Mouse (Mus musculus) liver, embryonic 13.5 days (tissue): ENCODE data around the gene Depp1. TPM values are rescaled to one million over a fixed set of nuclear protein-coding genes. Genes with fewer than 3 reads are reported as not detected.
"Not testable (repeated sequence)": the region's sequence is repeated elsewhere in the genome, so short reads cannot be mapped to it uniquely, and the experiment has no call there.

ENCODE experiments used
- ATAC-seq: fragments of 200-750 bp; cut with Nextera tagmentation; 2 replicates; pipeline ENCODE4 v1.8.0; 2017; ENCODE audit warnings: low read depth, mild to moderate bottlenecking, moderate number of reproducible peaks, moderate library complexity
- DNase-seq: peaks from one replicate; pipeline ENCODE4 v3.0.0; 2022
- H3K27ac ChIP-seq: fragments of 300-500 bp; sonication (generic); 2 replicates; pipeline ENCODE4 v1.5.1; 2015; ENCODE audit warnings: moderate library complexity, mild to moderate bottlenecking, inconsistent platforms
- H3K27me3 ChIP-seq: fragments of 300-500 bp; sonication (generic); 2 replicates; pipeline ENCODE4 v1.6.1; 2015; ENCODE audit warnings: mild to moderate bottlenecking, inconsistent platforms
- H3K36me3 ChIP-seq: fragments of 300-500 bp; sonication (generic); 2 replicates; pipeline ENCODE4 v1.6.1; 2015; ENCODE audit warnings: mild to moderate bottlenecking, inconsistent platforms
- H3K4me1 ChIP-seq: fragments of 300-500 bp; sonication (generic); replicated peaks from 2 replicates; pipeline ENCODE4 v1.6.1; 2015; ENCODE audit warnings: inconsistent platforms
- H3K4me2 ChIP-seq: fragments of 300-500 bp; sonication (generic); 2 replicates; pipeline ENCODE4 v1.6.1; 2015; ENCODE audit warnings: inconsistent platforms, mild to moderate bottlenecking, moderate library complexity
- H3K4me3 ChIP-seq: fragments of 300-500 bp; sonication (generic); replicated peaks from 2 replicates; pipeline ENCODE4 v1.5.1; 2015; ENCODE audit warnings: mild to moderate bottlenecking, inconsistent platforms
- H3K9ac ChIP-seq: fragments of 300-500 bp; sonication (generic); 2 replicates; pipeline ENCODE4 v1.6.1; 2015; ENCODE audit warnings: mild to moderate bottlenecking, inconsistent platforms
- H3K9me3 ChIP-seq: fragments of 300-500 bp; sonication (generic); replicated peaks from 2 replicates; pipeline ENCODE4 v1.6.1; 2016; ENCODE audit warnings: inconsistent platforms
- WGBS: fragments of 180-500 bp; shearing (Covaris S2); methylation state at CpG from one replicate; pipeline ENCODE4 v1.1.7; 2015; ENCODE audit not compliant: insufficient replicate concordance; 5-methylcytosine and 5-hydroxymethylcytosine counted together
- polyA plus RNA-seq: library from polyadenylated mRNA; unstranded; fragments of >200 nt; fragmentation: Nextera tagmentation; extraction: Ambion mirVana; gene quantifications from 2 replicates; pipeline ENCODE4 v1.2.1, GENCODE M21; 2015

The Depp1 gene
- 3.1 and 4.1 TPM in 2 replicates for polyA plus RNA-seq

GRCm38 (mm10) chr6:116650406-116650805 lies at the start of gene Depp1:
TSS of gene Depp1 (plus strand) at chr6:116650609.
- Histone ChIP-seq H3K4me3 (peak within 1 kb of the TSS; percentile 31), H3K4me2 (peak within 1 kb of the TSS; percentile 41), H3K36me3 (no peaks in the 10 kb centered on the region), H3K4me1 (peaks cover 12% of the 10 kb centered on the region), H3K27me3 (no peaks in the 10 kb centered on the region; the same call in 1 of the 2 replicates), H3K9ac (0 out of 2 replicates have a peak within 1 kb of the TSS, but pooled peaks have one; percentile 4), H3K27ac (no peak within 1 kb of the TSS; the same call in 1 of the 2 replicates), H3K9me3 (no peaks in the 10 kb centered on the region)
- 12% methylated on average over 6 of the region's 6 CpGs for WGBS
- ATAC-seq (peak; percentile 73), DNase-seq (no peak)

- not testable (repeated sequence) for ATAC-seq, H3K36me3 ChIP-seq, H3K9ac ChIP-seq, DNase-seq, H3K4me1 ChIP-seq, H3K9me3 ChIP-seq, H3K27ac ChIP-seq, H3K27me3 ChIP-seq, H3K4me2 ChIP-seq, H3K4me3 ChIP-seq
Measured at GRCm38 (mm10) chr6:116600969-116601368, 49.4 kb upstream of the Depp1 start.

- Histone ChIP-seq H3K9ac (no peak overlapping the region), H3K4me1 (no peaks in the 10 kb centered on the region), H3K4me2 (no peak overlapping the region), H3K4me3 (no peak overlapping the region), H3K36me3 (no peaks in the 10 kb centered on the region), H3K27ac (no peak overlapping the region), H3K27me3 (no peaks in the 10 kb centered on the region), H3K9me3 (no peaks in the 10 kb centered on the region)
- DNase-seq (no peak), ATAC-seq (no peak)
- WGBS, result 39% methylated on average over 4 of the region's 4 CpGs
Measured at GRCm38 (mm10) chr6:116607230-116607629, 43.2 kb upstream of the Depp1 start.

DNA sequence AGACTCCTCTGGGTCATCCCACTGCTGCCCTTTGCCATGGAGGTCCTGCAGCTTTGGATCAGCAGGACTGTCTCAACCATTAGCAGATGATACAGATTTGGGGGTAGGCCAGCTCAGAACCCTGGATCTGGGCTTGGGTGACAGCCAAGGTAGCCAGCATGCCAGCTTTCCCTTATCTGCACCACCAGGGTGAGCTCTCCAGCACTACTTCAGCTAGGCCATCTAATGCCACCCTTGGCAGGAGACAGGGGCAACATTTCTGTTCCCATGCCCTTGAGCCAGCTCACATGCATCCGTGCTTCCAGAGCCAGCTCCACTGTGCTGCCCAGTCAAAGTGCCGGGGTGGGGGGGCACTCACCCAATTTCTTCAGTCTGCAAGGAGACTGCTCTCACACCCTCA lies 34.7 kb upstream of the Depp1 start:
- Histone ChIP-seq H3K4me1 (no peaks in the 10 kb centered on the region), H3K27me3 (no peaks in the 10 kb centered on the region), H3K4me3 (no peak overlapping the region), H3K4me2 (no peak overlapping the region), H3K36me3 (no peaks in the 10 kb centered on the region), H3K27ac (no peak overlapping the region), H3K9ac (no peak overlapping the region), H3K9me3 (no peaks in the 10 kb centered on the region)
- DNase-seq, result no peak
- WGBS, result 62% methylated on average over 2 of the region's 2 CpGs
- no peak for ATAC-seq

DNA sequence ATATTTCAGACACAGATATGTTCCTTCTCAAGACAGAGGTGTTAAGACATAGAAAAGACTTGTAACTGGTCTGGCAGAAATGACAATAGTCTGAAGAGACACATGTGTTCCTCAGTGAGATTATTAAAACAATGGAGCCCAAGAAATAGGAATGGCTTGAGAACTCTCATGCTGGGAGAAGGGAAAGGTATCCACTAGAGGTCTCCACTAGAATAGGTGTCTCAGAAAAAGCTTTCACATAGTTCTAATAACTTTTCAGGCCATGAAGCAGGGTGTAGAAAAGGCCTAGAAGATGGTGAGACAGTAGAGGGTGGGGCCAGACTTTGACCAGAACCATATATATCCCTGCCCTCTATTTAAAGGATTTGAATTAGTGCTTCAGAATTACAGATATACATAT lies 32.3 kb upstream of the Depp1 start:
- DNase-seq (no peak), ATAC-seq (no peak)
- Histone ChIP-seq H3K4me3 (no peak overlapping the region), H3K9ac (no peak overlapping the region), H3K36me3 (no peaks in the 10 kb centered on the region), H3K4me1 (0 out of 2 replicates have a peak, but pooled peaks cover 3% of the 10 kb centered on the region), H3K9me3 (no peaks in the 10 kb centered on the region), H3K4me2 (no peak overlapping the region), H3K27ac (no peak overlapping the region), H3K27me3 (no peaks in the 10 kb centered on the region)

DNA sequence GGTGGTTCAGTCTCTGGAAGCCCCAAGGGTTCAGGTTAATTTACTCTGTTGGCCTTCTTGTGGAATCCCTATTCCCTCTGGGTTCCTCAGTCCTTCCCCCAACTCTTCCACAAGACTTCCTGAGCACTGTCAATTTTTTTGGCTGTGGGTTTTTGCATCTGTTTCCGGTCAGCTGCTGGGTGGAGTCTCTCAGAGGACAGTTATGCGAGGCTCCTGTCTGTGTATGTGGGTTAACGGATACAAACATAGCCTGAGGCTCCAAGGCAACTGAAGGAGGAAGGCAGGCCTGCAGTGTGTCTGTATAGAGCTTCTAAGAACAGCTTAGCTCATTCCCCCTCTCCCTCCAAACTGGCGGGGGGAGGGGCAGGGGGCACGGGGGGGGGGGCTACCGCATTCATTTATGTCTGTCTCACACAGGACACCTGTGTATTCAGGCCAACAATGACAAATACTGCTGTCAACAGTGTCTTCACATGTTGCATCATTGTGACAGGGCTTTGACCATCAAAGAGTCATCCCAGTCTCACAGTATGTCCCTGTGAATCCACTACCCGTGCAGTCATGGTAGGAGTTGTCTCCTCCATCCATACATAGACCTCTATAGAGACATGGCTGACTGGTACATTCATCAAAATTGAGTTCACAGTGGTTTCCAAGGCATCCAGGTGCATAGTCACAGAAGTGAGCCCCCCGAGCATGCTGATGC lies 28.9 kb upstream of the Depp1 start:
- no peaks in the 10 kb centered on the region for H3K9me3 ChIP-seq
- DNase-seq (no peak), ATAC-seq (0 out of 2 replicates have a peak, but pooled peaks have one; percentile 36)
- no peak overlapping the region for H3K9ac ChIP-seq
- H3K4me3 ChIP-seq, result no peak overlapping the region
- H3K4me2 ChIP-seq, result no peak overlapping the region
- no peak overlapping the region for H3K27ac ChIP-seq
- WGBS, result 26% methylated on average over 8 of the region's 8 CpGs
- no peaks in the 10 kb centered on the region for H3K27me3 ChIP-seq
- peaks cover 15% of the 10 kb centered on the region for H3K36me3 ChIP-seq
- 0 out of 2 replicates have a peak, but pooled peaks cover 6% of the 10 kb centered on the region for H3K4me1 ChIP-seq

DNA sequence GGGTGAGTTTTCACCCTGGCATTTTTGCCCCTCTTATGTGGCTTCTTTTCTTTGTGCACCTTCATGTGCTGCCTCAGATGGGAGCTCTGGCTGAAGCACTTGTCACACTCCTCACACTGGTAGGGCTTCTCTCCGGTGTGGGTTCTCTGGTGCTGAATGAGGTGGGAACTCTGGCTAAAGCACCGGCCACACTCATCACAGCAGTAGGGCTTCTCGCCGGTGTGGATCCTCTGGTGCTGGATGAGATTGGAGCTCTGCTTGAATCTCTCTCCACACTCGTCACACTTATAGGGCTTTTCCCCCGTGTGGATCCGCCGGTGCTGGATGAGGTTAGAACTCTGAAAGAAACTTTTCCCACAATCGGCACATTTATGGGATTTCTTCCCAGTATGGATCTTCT lies 24.0 kb upstream of the Depp1 start:
- H3K4me3 ChIP-seq, H3K27me3 ChIP-seq, H3K9me3 ChIP-seq, H3K27ac ChIP-seq, DNase-seq, ATAC-seq, H3K4me2 ChIP-seq, H3K9ac ChIP-seq: not testable (repeated sequence)
- Histone ChIP-seq H3K4me1 (peaks cover 26% of the 10 kb centered on the region), H3K36me3 (peaks cover 20% of the 10 kb centered on the region)
- WGBS, result 88% methylated on average over 9 of the region's 9 CpGs

GRCm38 (mm10) chr6:116628095-116628494 lies 22.3 kb upstream of the Depp1 start:
- Histone ChIP-seq H3K4me3 (peak overlapping the region; percentile 74), H3K9me3 (no peaks in the 10 kb centered on the region), H3K4me1 (peaks cover 26% of the 10 kb centered on the region), H3K36me3 (peaks cover 20% of the 10 kb centered on the region), H3K9ac (peak overlapping the region; percentile 84), H3K4me2 (peak overlapping the region; percentile 78), H3K27me3 (no peaks in the 10 kb centered on the region), H3K27ac (no peak overlapping the region)
- DNase-seq (no peak), ATAC-seq (no peak)
- WGBS, result 13% methylated on average over 9 of the region's 9 CpGs

DNA sequence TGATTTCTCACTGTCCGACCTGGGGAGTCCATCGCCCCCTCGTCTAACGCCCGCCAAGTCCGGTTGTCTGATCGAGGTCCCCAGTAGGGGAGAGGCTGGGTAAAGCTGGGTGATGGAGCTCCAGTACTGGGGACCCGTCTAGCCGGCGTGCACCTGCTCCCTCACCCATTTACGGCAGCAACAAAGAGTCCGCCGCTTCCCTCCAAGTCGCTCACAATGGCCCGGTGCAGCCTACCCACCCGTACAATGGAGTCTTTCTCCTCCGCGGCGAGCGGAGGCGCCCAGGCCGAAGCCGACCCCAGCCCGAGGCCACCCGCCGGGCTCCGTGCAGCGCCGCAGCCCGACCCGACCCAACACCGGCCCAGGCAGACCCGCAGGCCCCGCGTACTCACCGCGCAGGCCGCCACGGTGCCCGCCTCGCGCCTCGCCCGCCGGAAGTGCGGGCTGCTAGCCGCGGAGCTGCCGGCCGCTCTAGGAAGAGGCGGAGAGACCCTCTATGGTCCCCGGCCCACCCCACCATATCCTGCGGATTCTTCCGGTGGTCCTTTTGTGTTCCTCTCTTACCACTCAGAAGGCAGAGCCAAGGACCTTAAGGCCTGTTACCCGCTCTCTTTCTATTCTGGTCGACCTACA lies 21.8 kb upstream of the Depp1 start, which contains the start of gene Zfp422:
TSS of gene Zfp422 (minus strand) at position 461 of the 633 bp plus-strand sequence.
- H3K27ac ChIP-seq, result peak within 1 kb of the TSS; percentile 50
- ATAC-seq (peak; percentile 82), DNase-seq (peak; percentile 44)
- peak within 1 kb of the TSS; percentile 78 for H3K4me2 ChIP-seq
- peak within 1 kb of the TSS; percentile 74 for H3K4me3 ChIP-seq
- H3K4me1 ChIP-seq, result peaks cover 26% of the 10 kb centered on the region
- H3K36me3 ChIP-seq, result peaks cover 20% of the 10 kb centered on the region
- no peaks in the 10 kb centered on the region for H3K9me3 ChIP-seq
- H3K9ac ChIP-seq, result peak within 1 kb of the TSS; percentile 84
- under 1% methylated on average over 53 of the region's 56 CpGs for WGBS
- H3K27me3 ChIP-seq, result no peaks in the 10 kb centered on the region

GRCm38 (mm10) chr6:116629766-116630165 lies 20.6 kb upstream of the Depp1 start:
- H3K36me3 ChIP-seq, result peaks cover 16% of the 10 kb centered on the region
- H3K4me2 ChIP-seq, result no peak overlapping the region
- H3K4me1 ChIP-seq, result peaks cover 30% of the 10 kb centered on the region
- no peak for DNase-seq
- H3K27ac ChIP-seq, result no peak overlapping the region
- no peak for ATAC-seq
- H3K4me3 ChIP-seq, result no peak overlapping the region
- H3K27me3 ChIP-seq, result no peaks in the 10 kb centered on the region
- H3K9me3 ChIP-seq, result no peaks in the 10 kb centered on the region
- H3K9ac ChIP-seq, result no peak overlapping the region
- WGBS, result 51% methylated on average over 10 of the region's 10 CpGs

GRCm38 (mm10) chr6:116632129-116632528 lies 18.3 kb upstream of the Depp1 start:
- Histone ChIP-seq H3K4me3 (no peak overlapping the region), H3K9me3 (no peaks in the 10 kb centered on the region), H3K9ac (no peak overlapping the region), H3K27ac (no peak overlapping the region), H3K27me3 (no peaks in the 10 kb centered on the region), H3K4me2 (no peak overlapping the region), H3K4me1 (peaks cover 47% of the 10 kb centered on the region), H3K36me3 (no peaks in the 10 kb centered on the region)
- 33% methylated on average over 1 of the region's 1 CpGs for WGBS
- DNase-seq (peak; percentile 33), ATAC-seq (no peak)
